Mouse (Mus musculus) stomach, embryonic 16.5 days (tissue): ENCODE data around the gene Gm48551. TPM values are rescaled to one million over a fixed set of nuclear protein-coding genes. Genes with fewer than 3 reads are reported as not detected.

Experiments used
- ATAC-seq: fragments of 200-750 bp; cut with Nextera tagmentation; 2 replicates; pipeline ENCODE4 v1.8.0; 2017; ENCODE audit warnings: moderate number of reproducible peaks, moderate TSS enrichment; ENCODE audit not compliant: insufficient read depth, low FRiP score
- H3K27ac ChIP-seq: fragments of 300-500 bp; sonication (generic); 2 replicates; pipeline ENCODE4 v1.5.1; 2014; ENCODE audit warnings: low read length
- H3K27me3 ChIP-seq: fragments of 300-500 bp; sonication (generic); 2 replicates; pipeline ENCODE4 v1.6.1; 2014; ENCODE audit warnings: low read length, control low read depth, mixed read lengths; ENCODE audit not compliant: control insufficient read depth, insufficient read depth
- H3K36me3 ChIP-seq: fragments of 300-500 bp; sonication (generic); 2 replicates; pipeline ENCODE4 v1.6.1; 2014; ENCODE audit warnings: low read length; ENCODE audit not compliant: control insufficient read depth, insufficient read depth
- H3K4me1 ChIP-seq: fragments of 300-500 bp; sonication (generic); 2 replicates; pipeline ENCODE4 v1.6.1; 2014; ENCODE audit warnings: low read length, control low read depth, mixed read lengths; ENCODE audit not compliant: control insufficient read depth, insufficient read depth
- H3K4me2 ChIP-seq: fragments of 300-500 bp; sonication (generic); 2 replicates; pipeline ENCODE4 v1.6.1; 2014; ENCODE audit warnings: low read depth, low read length, mixed read lengths
- H3K4me3 ChIP-seq: fragments of 300-500 bp; sonication (generic); replicated peaks from 2 replicates; pipeline ENCODE4 v1.5.1; 2014; ENCODE audit warnings: mild to moderate bottlenecking, low read length
- H3K9ac ChIP-seq: fragments of 300-500 bp; sonication (generic); 2 replicates; pipeline ENCODE4 v1.6.1; 2014; ENCODE audit warnings: low read length
- H3K9me3 ChIP-seq: fragments of 300-500 bp; sonication (generic); replicated peaks from 2 replicates; pipeline ENCODE4 v1.6.1; 2016; ENCODE audit warnings: low read length, control low read depth; ENCODE audit not compliant: control insufficient read depth
- WGBS: fragments of 180-500 bp; shearing (Covaris S2); extraction: QIAGEN DNeasy Blood & Tissue Kit; methylation state at CpG from one replicate; pipeline ENCODE4 v1.1.7; 2014; 5-methylcytosine and 5-hydroxymethylcytosine counted together
- polyA plus RNA-seq: library from polyadenylated mRNA; unstranded; fragments of >200 nt; fragmentation: Nextera tagmentation; extraction: Ambion mirVana; gene quantifications from 2 replicates; pipeline ENCODE4 v1.2.1, GENCODE M21; 2015

Gm48551 gene
- polyA plus RNA-seq, 1 experiment from 2014 or later: 3.0 TPM

DNA sequence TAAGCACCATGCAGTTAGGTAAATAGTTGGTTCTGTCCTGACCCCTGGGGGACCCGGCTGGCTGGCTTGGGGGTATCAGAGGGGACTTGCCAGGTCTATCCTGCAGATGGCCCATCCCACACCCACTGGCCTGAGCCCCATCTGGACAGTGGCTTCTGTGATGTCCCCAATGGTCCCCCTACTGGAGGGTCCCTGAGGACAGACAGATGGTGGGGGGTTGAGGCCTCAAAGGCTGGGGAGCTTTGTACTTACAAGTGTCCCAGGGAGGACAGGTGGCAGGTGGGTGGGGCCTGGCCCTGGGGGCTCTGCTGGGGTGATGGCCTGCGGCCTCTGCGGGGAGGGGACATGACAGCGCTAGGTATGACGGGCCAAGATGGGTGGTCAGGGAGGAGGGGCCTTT is 15.0 kb downstream of the Gm48551 start:
- no peaks in the 10 kb centered on the region for H3K27me3 ChIP-seq
- no peak for ATAC-seq
- no peak overlapping the region for H3K9ac ChIP-seq
- H3K9me3 ChIP-seq: no peaks in the 10 kb centered on the region
- WGBS: 60% methylated on average over 5 of the region's 5 CpGs
- peaks cover 26% of the 10 kb centered on the region for H3K4me1 ChIP-seq
- no peak overlapping the region for H3K4me2 ChIP-seq
- no peak overlapping the region for H3K27ac ChIP-seq
- no peak overlapping the region for H3K4me3 ChIP-seq
- peaks cover 7% of the 10 kb centered on the region; the same call in 1 of the 2 replicates for H3K36me3 ChIP-seq

DNA sequence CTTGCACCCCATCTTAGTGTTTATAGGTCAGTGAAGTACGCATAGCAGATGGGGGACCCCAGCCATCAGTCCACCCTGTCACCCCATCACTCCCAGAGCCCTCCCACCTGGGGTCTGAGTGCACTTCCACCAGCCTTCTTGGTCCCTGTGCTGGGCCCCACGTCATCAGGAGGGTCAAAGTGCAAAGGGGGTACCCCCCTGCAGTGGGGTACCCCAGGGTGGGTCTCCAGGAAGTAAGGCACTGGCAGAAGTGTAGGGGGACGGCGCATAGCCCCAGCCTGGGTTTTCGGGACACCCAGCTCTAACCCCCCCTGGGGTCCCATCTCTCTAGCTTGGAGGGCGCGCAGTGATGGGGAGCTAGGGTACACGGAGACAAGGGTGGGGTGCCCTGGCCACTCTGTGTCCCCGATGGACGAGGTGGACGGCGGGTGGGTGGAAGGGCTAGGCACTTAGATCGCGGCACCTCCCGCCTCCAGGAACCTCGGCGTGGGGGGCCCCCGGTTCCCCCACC is 15.6 kb downstream of the Gm48551 start:
- peaks cover 7% of the 10 kb centered on the region; the same call in 1 of the 2 replicates for H3K36me3 ChIP-seq
- no peaks in the 10 kb centered on the region for H3K9me3 ChIP-seq
- no peak overlapping the region for H3K4me2 ChIP-seq
- no peak for ATAC-seq
- peaks cover 26% of the 10 kb centered on the region for H3K4me1 ChIP-seq
- 77% methylated on average over 18 of the region's 18 CpGs for WGBS
- no peaks in the 10 kb centered on the region for H3K27me3 ChIP-seq
- H3K27ac ChIP-seq: no peak overlapping the region
- H3K9ac ChIP-seq: no peak overlapping the region
- no peak overlapping the region for H3K4me3 ChIP-seq

DNA sequence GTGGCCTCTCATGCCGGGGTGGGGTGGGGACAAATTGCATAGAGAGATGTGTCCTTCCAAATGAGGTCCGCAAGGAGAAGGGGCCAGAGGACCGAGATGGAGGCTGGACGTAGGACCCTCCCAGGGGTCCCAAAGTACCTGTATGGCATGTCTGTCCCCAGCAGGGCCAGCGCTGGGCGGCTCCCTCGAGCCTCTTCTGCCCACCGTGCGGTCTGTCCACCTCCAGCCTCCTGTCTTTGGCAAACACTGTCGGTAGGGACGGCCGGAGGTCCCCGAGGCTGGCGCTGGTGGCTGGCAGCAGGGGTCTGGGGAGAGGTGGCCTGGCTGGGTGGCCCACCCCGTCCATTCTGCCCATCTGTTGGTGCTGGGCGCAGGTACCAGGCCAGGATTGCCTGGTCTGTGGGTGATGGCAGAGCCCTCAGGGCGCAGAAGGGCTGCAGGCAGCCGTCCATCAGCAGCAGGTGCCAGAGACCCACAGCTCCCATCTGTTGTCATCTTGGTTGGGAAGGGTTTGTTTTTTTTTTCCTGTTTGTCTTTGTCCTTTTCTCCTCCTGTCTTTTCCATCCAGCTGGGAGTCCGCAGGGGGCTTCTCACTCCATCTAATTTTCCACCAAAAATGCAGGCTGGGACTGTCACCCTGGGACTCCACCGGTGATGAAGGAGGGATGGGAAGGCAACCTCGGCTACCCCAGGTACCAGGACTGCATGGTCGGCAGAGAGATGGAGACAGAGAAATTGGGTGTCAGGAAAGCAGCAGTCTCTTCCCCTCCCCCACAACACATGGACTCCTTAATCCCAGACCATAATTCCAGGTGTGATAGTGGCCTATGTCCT is 16.3 kb downstream of the Gm48551 start:
- ATAC-seq: no peak
- Histone ChIP-seq H3K9me3 (no peaks in the 10 kb centered on the region), H3K4me1 (peaks cover 26% of the 10 kb centered on the region), H3K9ac (no peak overlapping the region), H3K27ac (no peak overlapping the region), H3K4me2 (no peak overlapping the region), H3K27me3 (no peaks in the 10 kb centered on the region), H3K36me3 (peaks cover 7% of the 10 kb centered on the region; the same call in 1 of the 2 replicates), H3K4me3 (no peak overlapping the region)
- WGBS: 66% methylated on average over 22 of the region's 22 CpGs

DNA sequence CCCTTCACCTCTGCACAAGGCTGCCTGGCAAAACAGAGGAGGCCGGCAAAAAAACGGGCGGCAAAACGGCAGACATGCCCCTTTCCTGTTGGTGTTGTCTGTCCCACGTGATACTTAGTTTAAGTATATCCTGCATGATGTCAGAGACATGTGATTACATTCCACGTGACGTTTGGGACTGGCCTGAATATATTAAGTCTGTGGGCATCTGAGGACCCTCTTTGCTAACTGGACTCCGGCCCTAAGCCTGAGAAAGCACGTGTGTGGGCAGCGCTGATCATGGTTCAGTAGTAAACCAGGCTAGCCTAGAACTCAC is 16.9 kb downstream of the Gm48551 start:
- Histone ChIP-seq H3K9me3 (no peaks in the 10 kb centered on the region), H3K36me3 (peaks cover 10% of the 10 kb centered on the region; the same call in 1 of the 2 replicates), H3K4me1 (peaks cover 26% of the 10 kb centered on the region), H3K9ac (0 out of 2 replicates have a peak overlapping the region, but pooled peaks have one; percentile 31), H3K27ac (peak overlapping the region; percentile 90), H3K4me3 (no peak overlapping the region), H3K4me2 (0 out of 2 replicates have a peak overlapping the region, but pooled peaks have one; percentile 46), H3K27me3 (no peaks in the 10 kb centered on the region)
- 39% methylated on average over 10 of the region's 10 CpGs for WGBS
- ATAC-seq: 0 out of 2 replicates have a peak, but pooled peaks have one; percentile 1

DNA sequence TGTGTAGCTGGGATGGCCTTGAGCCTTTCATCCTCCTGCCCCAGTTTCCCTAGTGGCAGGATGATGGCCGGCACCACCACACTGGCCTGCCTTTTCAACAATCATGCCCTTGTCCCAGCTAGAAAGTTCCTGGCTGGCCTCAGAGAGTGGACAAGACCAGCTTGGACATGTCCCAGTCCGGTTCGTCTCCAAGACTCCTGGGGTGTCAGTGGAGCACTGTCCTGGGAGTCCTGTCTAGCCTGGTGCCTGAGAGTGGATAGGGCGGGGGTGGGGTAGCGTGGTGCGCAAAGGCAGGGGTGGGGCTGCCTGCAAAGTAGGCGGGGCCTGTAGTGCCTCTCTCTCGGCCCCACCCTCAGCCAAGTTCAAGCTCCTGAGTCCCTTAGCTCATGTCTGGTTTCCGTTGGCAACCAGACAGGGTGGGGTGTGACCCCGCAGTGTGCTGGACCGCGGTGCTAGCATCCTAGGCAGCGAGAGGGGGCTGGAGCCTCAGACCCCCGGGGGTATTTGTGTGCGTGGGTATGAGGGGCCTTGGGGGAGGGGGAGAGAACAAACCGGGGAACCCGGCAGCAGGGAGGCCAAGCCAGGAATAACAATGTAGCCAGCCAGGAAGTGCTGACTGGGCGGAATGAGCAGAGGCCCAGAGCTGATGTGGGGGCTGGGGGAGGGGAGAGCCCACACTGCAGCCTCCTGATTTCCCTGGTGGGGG is 17.4 kb downstream of the Gm48551 start:
- peak; percentile 83 for ATAC-seq
- peaks cover 30% of the 10 kb centered on the region for H3K4me1 ChIP-seq
- peak overlapping the region; percentile 24 for H3K4me3 ChIP-seq
- H3K36me3 ChIP-seq: peaks cover 12% of the 10 kb centered on the region; the same call in 1 of the 2 replicates
- peak overlapping the region; percentile 54 for H3K9ac ChIP-seq
- peak overlapping the region; percentile 90 for H3K27ac ChIP-seq
- no peaks in the 10 kb centered on the region for H3K27me3 ChIP-seq
- 9% methylated on average over 18 of the region's 18 CpGs for WGBS
- H3K4me2 ChIP-seq: peak overlapping the region; percentile 46
- no peaks in the 10 kb centered on the region for H3K9me3 ChIP-seq

DNA sequence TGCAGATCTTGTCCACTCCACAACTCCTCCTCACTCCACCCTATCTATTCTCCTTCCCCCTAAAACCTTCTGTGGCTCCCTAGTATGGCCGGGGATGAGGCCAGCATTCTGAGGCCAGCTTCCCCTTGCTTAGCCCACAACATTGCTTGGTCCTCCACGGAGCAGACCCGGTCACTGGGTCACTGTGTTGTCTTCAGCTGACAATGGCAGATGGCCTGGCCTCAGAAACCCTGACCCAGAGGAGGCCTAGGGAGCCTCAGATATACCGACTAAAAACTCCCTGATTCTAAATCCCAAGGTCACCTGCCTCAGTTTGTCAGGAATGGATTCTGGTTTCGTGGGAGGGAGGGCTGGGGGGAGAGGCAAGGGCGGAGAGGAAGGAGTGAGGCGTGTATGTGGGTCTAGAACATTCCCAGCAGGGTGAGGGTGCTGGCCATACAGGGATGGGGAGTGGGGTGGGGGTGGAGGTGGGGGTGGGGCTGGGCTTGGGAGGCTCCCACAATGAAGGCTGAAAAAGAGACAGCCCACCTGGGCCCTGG is 18.0 kb downstream of the Gm48551 start:
- peaks cover 12% of the 10 kb centered on the region; the same call in 1 of the 2 replicates for H3K36me3 ChIP-seq
- H3K4me3 ChIP-seq: peak overlapping the region; percentile 24
- peaks cover 36% of the 10 kb centered on the region for H3K4me1 ChIP-seq
- H3K27ac ChIP-seq: peak overlapping the region; percentile 90
- peak overlapping the region; percentile 46 for H3K4me2 ChIP-seq
- WGBS: 34% methylated on average over 7 of the region's 7 CpGs
- no peak for ATAC-seq
- H3K27me3 ChIP-seq: no peaks in the 10 kb centered on the region
- H3K9ac ChIP-seq: peak overlapping the region; percentile 57
- H3K9me3 ChIP-seq: no peaks in the 10 kb centered on the region

DNA sequence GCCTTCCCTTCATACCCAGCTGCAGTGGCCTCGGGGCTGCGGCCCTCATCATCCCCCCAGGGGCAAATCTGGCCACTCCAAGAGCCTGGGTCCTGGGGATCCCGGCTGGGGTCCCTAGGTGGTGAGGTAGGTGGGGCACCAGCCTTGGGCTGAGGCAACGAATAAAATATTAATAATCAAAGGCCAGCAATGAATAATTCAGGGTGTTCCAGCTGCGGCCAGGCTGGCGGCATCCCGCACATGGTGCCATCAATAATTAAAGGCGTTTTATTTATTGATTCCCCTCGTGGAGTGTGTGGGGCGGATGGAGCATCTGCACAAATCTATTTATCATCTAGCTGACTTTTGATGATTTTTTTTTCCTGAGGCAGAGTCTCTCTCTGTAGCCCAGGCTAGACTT is 19.2 kb downstream of the Gm48551 start:
- no peak overlapping the region for H3K4me3 ChIP-seq
- H3K36me3 ChIP-seq: peaks cover 16% of the 10 kb centered on the region; the same call in 1 of the 2 replicates
- peak overlapping the region; percentile 57 for H3K9ac ChIP-seq
- H3K4me1 ChIP-seq: peaks cover 48% of the 10 kb centered on the region
- ATAC-seq: no peak
- H3K27ac ChIP-seq: peak overlapping the region; percentile 90
- no peak overlapping the region for H3K4me2 ChIP-seq
- WGBS: 55% methylated on average over 10 of the region's 10 CpGs
- no peaks in the 10 kb centered on the region for H3K9me3 ChIP-seq
- H3K27me3 ChIP-seq: no peaks in the 10 kb centered on the region

DNA sequence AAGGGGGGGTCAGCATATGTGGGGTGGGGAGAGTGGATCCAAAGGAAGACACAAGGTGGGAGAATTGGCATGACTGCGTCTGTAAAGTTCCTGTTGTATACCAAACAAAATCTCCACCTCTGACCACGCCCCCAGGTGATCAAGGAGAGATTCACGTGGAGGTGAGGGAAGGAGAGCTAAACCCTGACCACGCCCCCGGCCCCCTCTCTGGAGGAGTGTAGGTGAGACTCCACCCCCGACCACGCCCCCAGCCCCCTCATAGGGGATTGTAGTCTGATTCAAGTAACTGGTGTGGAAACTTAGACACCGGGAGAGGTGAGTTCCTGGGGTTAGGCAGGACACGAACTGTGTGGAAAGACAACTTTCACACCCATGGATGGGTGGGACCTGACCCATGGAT is 19.8 kb downstream of the Gm48551 start:
- no peak for ATAC-seq
- Histone ChIP-seq H3K4me3 (no peak overlapping the region), H3K27me3 (no peaks in the 10 kb centered on the region), H3K4me2 (no peak overlapping the region), H3K9me3 (no peaks in the 10 kb centered on the region), H3K9ac (no peak overlapping the region), H3K4me1 (peaks cover 54% of the 10 kb centered on the region), H3K36me3 (peaks cover 16% of the 10 kb centered on the region; the same call in 1 of the 2 replicates), H3K27ac (no peak overlapping the region)
- WGBS: 33% methylated on average over 9 of the region's 9 CpGs
